10 mouse cellular contexts compared by ENCODE assay signal in the genomic region with DNA sequence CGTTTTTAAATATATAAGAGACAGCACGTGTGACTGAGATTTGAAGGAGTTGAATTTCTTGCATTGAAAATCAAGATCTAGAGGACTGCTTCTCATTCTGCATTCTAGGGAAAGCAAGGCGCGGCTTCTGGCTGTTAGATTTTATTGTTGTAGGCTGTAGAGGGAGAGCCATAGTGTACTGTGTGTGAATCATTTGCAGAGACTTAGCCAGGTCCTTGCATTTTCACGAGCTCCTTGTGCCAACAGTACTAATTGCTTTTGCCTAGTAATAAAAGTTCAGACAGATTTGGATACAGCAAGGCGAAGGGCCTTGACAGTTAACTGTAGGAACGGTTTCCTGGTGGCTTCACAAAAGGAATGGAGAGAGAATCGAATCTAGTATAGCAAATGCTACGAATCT. TPM values are rescaled to one million over a fixed set of nuclear protein-coding genes. Genes with fewer than 3 reads are reported as not detected.
A peak's percentile ranks its signal among the peaks of the same experiment; 100 is the strongest.
DNase-seq lines count a peak whose midpoint lies in the region; ATAC-seq and TF ChIP-seq lines count a peak whose summit lies in the region.
"Had no signal": no experiment of that assay in that cellular context is flagged by ENCODE, and none has a peak within 500 bp of the region (broad histone marks: within the 10 kb centered on the region; RNA-seq: fewer than 3 reads in every experiment).

No protein-coding gene starts in this region.

- ATAC-seq in kidney, postnatal 0 days (replicated peaks; ENCODE audit: low FRiP score, low read depth), result no peak
- ATAC-seq in intestine, embryonic 14.5 days (replicated peaks; ENCODE audit: low FRiP score, low TSS enrichment, low read depth), result no peak
- ATAC-seq in stomach, embryonic 14.5 days (ENCODE audit: insufficient number of reproducible peaks, insufficient read depth, low FRiP score, low read depth), result no peak

- no peak overlapping the region for H3K9ac ChIP-seq in kidney, postnatal 0 days (ENCODE audit: low read depth, low read length)
- H3K9ac ChIP-seq in intestine, embryonic 14.5 days (ENCODE audit: low read length), result no peak overlapping the region
- H3K9ac ChIP-seq in stomach, embryonic 14.5 days (replicated peaks; ENCODE audit: low read depth, low read length), result no peak overlapping the region
- H3K9ac ChIP-seq: liver, embryonic 15.5 days; midbrain, embryonic 12.5 days had no signal

- peak overlapping the region; percentile 97; the same call in 1 of the 2 replicates for H3K27ac ChIP-seq in heart, embryonic 10.5 days
- no peak overlapping the region for H3K27ac ChIP-seq in kidney, postnatal 0 days
- H3K27ac ChIP-seq in intestine, embryonic 14.5 days (ENCODE audit: low read depth), result peak overlapping the region; percentile 51; the same call in 1 of the 2 replicates
- H3K27ac ChIP-seq in stomach, embryonic 14.5 days (ENCODE audit: low read length), result no peak overlapping the region
- H3K27ac ChIP-seq: liver, embryonic 15.5 days; midbrain, embryonic 12.5 days had no signal

- H3K36me3 ChIP-seq in heart, embryonic 10.5 days, result peaks cover 5% of the 10 kb centered on the region; the same call in 1 of the 2 replicates
- H3K36me3 ChIP-seq in kidney, postnatal 0 days (ENCODE audit: insufficient read depth, low read length), result no peaks in the 10 kb centered on the region
- H3K36me3 ChIP-seq in intestine, embryonic 14.5 days (ENCODE audit: control insufficient read depth, insufficient read depth, low read length), result no peaks in the 10 kb centered on the region
- no peaks in the 10 kb centered on the region for H3K36me3 ChIP-seq in stomach, embryonic 14.5 days (ENCODE audit: control insufficient read depth, insufficient read depth, low read length)
- H3K36me3 ChIP-seq: liver, embryonic 15.5 days; midbrain, embryonic 12.5 days had no signal

- peak overlapping the region; percentile 83 for H3K4me3 ChIP-seq in heart, embryonic 10.5 days
- no peak overlapping the region for H3K4me3 ChIP-seq in kidney, postnatal 0 days (replicated peaks; ENCODE audit: low read depth, low read length)
- peak overlapping the region; percentile 82; the same call in 1 of the 2 replicates for H3K4me3 ChIP-seq in intestine, embryonic 14.5 days (ENCODE audit: low read depth, low read length)
- H3K4me3 ChIP-seq in stomach, embryonic 14.5 days (ENCODE audit: low read depth, low read length), result no peak overlapping the region
- H3K4me3 ChIP-seq: liver, embryonic 15.5 days; midbrain, embryonic 12.5 days had no signal

- DNase-seq in heart, embryonic 10.5 days (ENCODE audit: low spot score), result no peak
- no peak for DNase-seq in heart, postnatal 14 days
- DNase-seq in kidney, postnatal 0 days (ENCODE audit: low spot score), result no peak
- DNase-seq in kidney, postnatal 36 days, result no peak
- DNase-seq in intestine, embryonic 14.5 days (ENCODE audit: low spot score), result no peak
- DNase-seq in right cerebral cortex, adult 18-20 months, result no peak
- DNase-seq in layer of hippocampus, adult 18-20 months (ENCODE audit: low spot score in 2 of 2), result no peak

- no peak for TF ChIP-seq CTCF in kidney, postnatal 0 days (IDR thresholded peaks at IDR 0.05; ENCODE audit: low read depth)

- H3K4me1 ChIP-seq in heart, embryonic 10.5 days, result peaks cover 60% of the 10 kb centered on the region
- peaks cover 18% of the 10 kb centered on the region for H3K4me1 ChIP-seq in kidney, postnatal 0 days (replicated peaks; ENCODE audit: insufficient read depth, low read length)
- H3K4me1 ChIP-seq in intestine, embryonic 14.5 days (replicated peaks; ENCODE audit: control insufficient read depth, insufficient read depth, low read length), result peaks cover 40% of the 10 kb centered on the region
- peaks cover 27% of the 10 kb centered on the region for H3K4me1 ChIP-seq in stomach, embryonic 14.5 days (ENCODE audit: control insufficient read depth, insufficient read depth, low read length)

- 70% methylated on average over 9 of the region's 9 CpGs for WGBS in heart, embryonic 10.5 days
- 53% methylated on average over 9 of the region's 9 CpGs for WGBS in kidney, postnatal 0 days
- WGBS in intestine, embryonic 14.5 days, result 56% methylated on average over 9 of the region's 9 CpGs
- 66% methylated on average over 9 of the region's 9 CpGs for WGBS in stomach, embryonic 14.5 days

- H3K27me3 ChIP-seq in heart, embryonic 10.5 days (ENCODE audit: insufficient read depth, poor library complexity, severe bottlenecking), result no peaks in the 10 kb centered on the region
- no peaks in the 10 kb centered on the region for H3K27me3 ChIP-seq in kidney, postnatal 0 days (ENCODE audit: insufficient read depth, low read length)
- no peaks in the 10 kb centered on the region for H3K27me3 ChIP-seq in intestine, embryonic 14.5 days (replicated peaks; ENCODE audit: control insufficient read depth, insufficient read depth, low read length)
- H3K27me3 ChIP-seq in stomach, embryonic 14.5 days (ENCODE audit: control insufficient read depth, insufficient read depth, low read length), result no peaks in the 10 kb centered on the region

- H3K9me3 ChIP-seq in heart, embryonic 10.5 days, result peaks cover under 1% of the 10 kb centered on the region; the same call in 1 of the 2 replicates
- no peaks in the 10 kb centered on the region for H3K9me3 ChIP-seq in kidney, postnatal 0 days (replicated peaks; ENCODE audit: low read length)
- no peaks in the 10 kb centered on the region for H3K9me3 ChIP-seq in intestine, embryonic 14.5 days (ENCODE audit: control insufficient read depth, low read length)
- H3K9me3 ChIP-seq in stomach, embryonic 14.5 days (ENCODE audit: control insufficient read depth, low read depth, low read length), result no peaks in the 10 kb centered on the region
- H3K9me3 ChIP-seq: liver, embryonic 15.5 days; midbrain, embryonic 12.5 days had no signal

- intact Hi-C loops in heart, postnatal 14 days (cut with DNase I), result no loop called here

- peak overlapping the region; percentile 90; the same call in 1 of the 2 replicates for H3K4me2 ChIP-seq in kidney, postnatal 0 days (ENCODE audit: low read length)
- H3K4me2 ChIP-seq in intestine, embryonic 14.5 days (ENCODE audit: low read length), result peak overlapping the region; percentile 73
- H3K4me2 ChIP-seq in stomach, embryonic 14.5 days (replicated peaks; ENCODE audit: low read depth, low read length), result peak overlapping the region; percentile 76
- H3K4me2 ChIP-seq: liver, embryonic 15.5 days had no signal

RNA-seq across cellular contexts. Expression of a gene that starts 3.0 kb away (rescaled TPM):
- 400 and 430 TPM in 2 replicates for polyA plus RNA-seq in heart, embryonic 10.5 days (2016; fragmentation: Nextera tagmentation; extraction: Ambion mirVana)
- total RNA-seq in heart, postnatal 14 days (2021), result 10 to 100 TPM; 92.6 to 95.4 TPM
- polyA plus RNA-seq in kidney, postnatal 0 days (2015; fragmentation: Nextera tagmentation; extraction: Ambion mirVana), result 206 and 218 TPM in 2 replicates
- 266 and 283 TPM in 2 replicates for polyA plus RNA-seq in intestine, embryonic 14.5 days (2014; fragmentation: Nextera tagmentation; extraction: Ambion mirVana)
- 192 and 199 TPM in 2 replicates for polyA plus RNA-seq in stomach, embryonic 14.5 days (2014; fragmentation: Nextera tagmentation; extraction: Ambion mirVana)
- total RNA-seq in layer of hippocampus, adult 18-20 months (2021), result 10 to 100 TPM; 15.0 to 16.5 TPM

Comparison
In these comparisons a context has a peak if more than half of its experiments do, and no peak if none do; other contexts are left out.
1. H3K27ac ChIP-seq: peak in heart, embryonic 10.5 days (single experiment) and intestine, embryonic 14.5 days (single experiment); none in kidney, postnatal 0 days (single experiment) and stomach, embryonic 14.5 days (single experiment).
2. H3K4me3 ChIP-seq: peak in heart, embryonic 10.5 days (single experiment) and intestine, embryonic 14.5 days (single experiment); none in kidney, postnatal 0 days (single experiment) and stomach, embryonic 14.5 days (single experiment).
3. Peak in every context shown above with its lines, with median percentiles within 50 percentile points of each other: H3K4me2 ChIP-seq.